Mouse (Mus musculus) brain, embryonic 14.5 days (tissue): ENCODE data around the gene Gpbp1l1. TPM values are rescaled to one million over a fixed set of nuclear protein-coding genes. Genes with fewer than 3 reads are reported as not detected.

ENCODE experiments used
- DNase-seq: peaks from one replicate; pipeline ENCODE4 v3.0.0-alpha.2; 2011; ENCODE audit warnings: low read depth
- CTCF ChIP-seq: fragments of 200-500 bp; IDR thresholded peaks from 2 replicates; pipeline ENCODE4 v1.5.1; 2012; ENCODE audit warnings: inconsistent platforms, mild to moderate bottlenecking, moderate library complexity, borderline replicate concordance; ENCODE audit not compliant: insufficient read depth, insufficient read length; ENCODE audit errors: extremely low read depth
- POLR2A ChIP-seq: fragments of 200-500 bp; IDR thresholded peaks from 2 replicates; pipeline ENCODE4 v1.6.1; 2012; ENCODE audit warnings: mild to moderate bottlenecking, inconsistent platforms, borderline replicate concordance; ENCODE audit not compliant: poor library complexity, insufficient read depth, insufficient read length, severe bottlenecking; ENCODE audit errors: extremely low read depth
- polyA plus RNA-seq: library from polyadenylated mRNA; depleted of rRNA; stranded (reverse); fragments of >200 nt; gene quantifications from 2 replicates; pipeline ENCODE4 v1.2.3, GENCODE M21; 2012; rRNA removed

Gene Gpbp1l1
- polyA plus RNA-seq = 34.5 and 35.9 TPM in 2 replicates

DNA sequence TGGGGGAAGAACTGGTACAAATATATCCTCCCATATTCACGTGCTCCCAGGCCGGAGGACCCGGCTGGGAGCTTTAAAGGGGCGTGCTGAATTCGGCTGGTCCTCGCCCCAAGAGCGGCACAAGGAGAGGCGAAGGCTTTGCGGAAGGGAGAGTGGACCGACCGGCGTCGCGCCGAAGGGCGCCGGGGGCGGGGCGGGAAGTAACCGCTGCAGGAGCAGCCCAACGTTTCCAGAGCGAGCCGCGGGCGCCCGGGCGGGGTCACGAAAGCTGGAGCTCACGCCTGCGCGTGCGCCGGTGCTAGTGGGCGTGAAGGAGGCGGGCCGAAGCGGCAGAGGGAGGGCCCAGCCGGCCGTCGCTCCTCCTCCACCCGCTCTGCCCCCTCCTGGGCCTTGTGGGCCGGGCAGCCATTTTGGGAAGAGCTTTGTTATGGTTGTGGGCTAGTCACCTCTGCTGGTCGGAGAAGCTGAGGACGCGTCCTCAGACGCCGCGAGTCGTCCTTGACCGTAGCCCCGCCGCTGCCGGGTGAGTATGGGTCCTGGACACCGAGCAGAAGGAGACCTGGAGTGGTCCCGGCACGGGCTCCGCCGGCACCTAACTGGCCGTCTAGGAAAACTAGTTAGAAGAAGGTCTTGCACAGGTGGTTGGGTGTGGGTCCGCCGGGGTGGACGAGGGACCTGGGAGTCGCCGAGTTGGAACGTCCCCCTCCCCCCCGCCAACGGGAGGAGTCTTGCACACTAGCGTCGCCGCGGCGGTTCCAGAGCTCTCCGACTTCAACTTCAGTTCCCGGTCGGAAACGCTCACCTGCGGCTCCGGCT is at the start of gene Gpbp1l1:
Gene Gpbp1l1, plus strand, starts transcription at position 353 of the 816 bp plus-strand sequence.
- peak; percentile 99 for DNase-seq
- peak; percentile 18; the same call in 1 of the 2 replicates for TF ChIP-seq CTCF
- TF ChIP-seq POLR2A = peak; percentile 75

DNA sequence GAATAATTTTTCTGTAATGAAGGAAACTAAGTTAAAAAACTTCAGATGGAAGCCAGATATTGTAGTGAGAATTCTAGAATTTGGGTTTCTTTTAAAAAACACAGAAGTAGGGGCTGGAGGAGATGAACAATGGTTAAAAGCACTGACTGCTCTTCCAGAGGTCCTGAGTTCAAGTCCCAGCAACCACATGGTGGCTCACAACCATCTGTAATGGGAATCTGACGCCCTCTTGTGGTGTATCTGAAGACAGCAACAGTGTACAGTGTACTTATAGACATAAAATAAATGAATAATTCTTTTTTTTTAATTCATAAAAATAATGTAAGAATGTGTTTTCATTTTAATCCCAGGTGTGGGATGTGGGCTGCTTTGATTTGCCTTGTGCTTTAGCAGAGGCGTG is 26.3 kb upstream of the Gpbp1l1 start:
- TF ChIP-seq POLR2A (no peak), CTCF (no peak)
- no peak for DNase-seq

GRCm38 (mm10) chr4:116536351-116536750 is 21.1 kb upstream of the Gpbp1l1 start:
- peak; percentile 22 for DNase-seq
- TF ChIP-seq POLR2A = no peak
- no peak for TF ChIP-seq CTCF

GRCm38 (mm10) chr4:116537737-116538136 is 19.7 kb upstream of the Gpbp1l1 start:
- TF ChIP-seq CTCF (no peak), POLR2A (no peak)
- no peak for DNase-seq

DNA sequence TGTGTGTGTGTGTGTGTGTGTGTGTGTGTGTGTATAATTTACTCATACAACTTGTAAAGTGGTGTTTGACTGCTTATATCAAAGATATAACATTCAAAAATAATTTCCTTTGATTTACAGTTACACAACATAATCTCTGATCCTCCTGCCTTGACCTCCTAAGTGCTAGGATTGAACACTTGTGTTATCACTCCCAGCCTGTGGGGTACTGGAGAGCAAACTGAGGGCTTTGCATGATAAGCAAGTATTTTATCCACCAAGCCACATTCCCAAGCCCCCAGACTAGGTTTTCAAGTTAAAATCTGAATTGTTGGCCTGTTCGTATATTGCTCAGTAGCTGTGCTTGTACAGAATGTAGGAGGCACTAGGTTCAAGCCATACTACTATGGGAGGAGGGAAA is 7.0 kb upstream of the Gpbp1l1 start:
- TF ChIP-seq CTCF (no peak), POLR2A (no peak)
- no peak for DNase-seq

- TF ChIP-seq POLR2A (no peak), CTCF (no peak)
- DNase-seq = no peak
These were observed 4.4 kb upstream of the Gpbp1l1 start for GRCm38 (mm10) chr4:116553035-116553434.

- peak; percentile 95 for DNase-seq
- TF ChIP-seq CTCF (no peak), POLR2A (no peak)
These were observed 1.8 kb upstream of the Gpbp1l1 start, which contains the start of gene Tmem69 for GRCm38 (mm10) chr4:116555413-116556300. TSS of gene Tmem69 (minus strand) at chr4:116555936.

GRCm38 (mm10) chr4:116556561-116557305 is 725 bp upstream of the Gpbp1l1 start:
- peak; percentile 98 for DNase-seq
- TF ChIP-seq POLR2A (peak; percentile 66; the same call in 1 of the 2 replicates), CTCF (no peak)

GRCm38 (mm10) chr4:116558151-116558882 is 859 bp downstream of the Gpbp1l1 start:
- TF ChIP-seq CTCF (no peak), POLR2A (no peak)
- DNase-seq = peak; percentile 12

- TF ChIP-seq CTCF (no peak), POLR2A (no peak)
- DNase-seq = peak; percentile 9
These were observed 38.3 kb downstream of the Gpbp1l1 start for GRCm38 (mm10) chr4:116595793-116596192.
